Mouse (Mus musculus) kidney, postnatal 0 days (tissue): ENCODE measurements around the gene 1700001C19Rik. TPM values are rescaled to one million over a fixed set of nuclear protein-coding genes. Genes with fewer than 3 reads are reported as not detected.
A peak's percentile ranks its signal among the peaks of the same experiment; 100 is the strongest.

ENCODE experiments used
- ATAC-seq: fragments of 200-750 bp; cut with Nextera tagmentation; replicated peaks from 2 replicates; pipeline ENCODE4 v1.8.0; 2017; ENCODE audit warnings: low read depth, moderate number of reproducible peaks, moderate TSS enrichment, moderate library complexity; ENCODE audit not compliant: low FRiP score
- DNase-seq: peaks from one replicate; pipeline ENCODE4 v3.0.0-alpha.2; 2016; ENCODE audit warnings: low spot score
- H3K27ac ChIP-seq: fragments of 300-500 bp; sonication (generic); 2 replicates; pipeline ENCODE4 v1.5.1; 2014; ENCODE audit warnings: mild to moderate bottlenecking
- H3K27me3 ChIP-seq: fragments of 300-500 bp; sonication (generic); 2 replicates; pipeline ENCODE4 v1.6.1; 2014; ENCODE audit warnings: low read length, mixed read lengths; ENCODE audit not compliant: insufficient read depth
- H3K36me3 ChIP-seq: fragments of 300-500 bp; sonication (generic); 2 replicates; pipeline ENCODE4 v1.6.1; 2014; ENCODE audit warnings: low read length, mixed read lengths; ENCODE audit not compliant: insufficient read depth
- H3K4me1 ChIP-seq: fragments of 300-500 bp; sonication (generic); replicated peaks from 2 replicates; pipeline ENCODE4 v1.6.1; 2014; ENCODE audit warnings: antibody characterized with exemption, low read length, mixed read lengths; ENCODE audit not compliant: insufficient read depth
- H3K4me2 ChIP-seq: fragments of 300-500 bp; sonication (generic); 2 replicates; pipeline ENCODE4 v1.6.1; 2014; ENCODE audit warnings: mild to moderate bottlenecking, low read length, moderate library complexity, mixed read lengths
- H3K4me3 ChIP-seq: fragments of 300-500 bp; sonication (generic); replicated peaks from 2 replicates; pipeline ENCODE4 v1.5.1; 2014; ENCODE audit warnings: low read depth, low read length
- H3K9ac ChIP-seq: fragments of 300-500 bp; sonication (generic); 2 replicates; pipeline ENCODE4 v1.6.1; 2014; ENCODE audit warnings: low read depth, low read length
- H3K9me3 ChIP-seq: fragments of 300-500 bp; sonication (generic); replicated peaks from 2 replicates; pipeline ENCODE4 v1.6.1; 2016; ENCODE audit warnings: low read length, inconsistent platforms, mixed read lengths
- CTCF ChIP-seq: IDR thresholded peaks from 2 replicates; pipeline ENCODE4 v1.5.1; 2016; ENCODE audit warnings: antibody characterized with exemption, low read depth, mild to moderate bottlenecking, moderate library complexity
- WGBS: fragments of 180-500 bp; shearing (Covaris S2); extraction: QIAGEN DNeasy Blood & Tissue Kit; methylation state at CpG from one replicate; pipeline ENCODE4 v1.1.7; 2014; 5-methylcytosine and 5-hydroxymethylcytosine counted together
- polyA plus RNA-seq: library from polyadenylated mRNA; unstranded; fragments of >200 nt; fragmentation: Nextera tagmentation; extraction: Ambion mirVana; gene quantifications from 2 replicates; pipeline ENCODE4 v1.2.1, GENCODE M21; 2015

1700001C19Rik gene
- polyA plus RNA-seq, 1 experiment from 2014 or later, result 0.45 TPM

- DNase-seq (peak; percentile 47), ATAC-seq (no peak; the same call in 1 of the 2 replicates)
- Histone ChIP-seq H3K4me2 (no peak overlapping the region), H3K4me1 (peaks cover 23% of the 10 kb centered on the region), H3K9me3 (no peaks in the 10 kb centered on the region), H3K9ac (no peak overlapping the region), H3K4me3 (no peak overlapping the region), H3K36me3 (no peaks in the 10 kb centered on the region), H3K27me3 (no peaks in the 10 kb centered on the region), H3K27ac (peak overlapping the region; percentile 32)
- no peak for TF ChIP-seq CTCF
- 25% methylated on average over 8 of the region's 8 CpGs for WGBS
Measured at GRCm38 (mm10) chr17:47448523-47449372, 11.6 kb upstream of the 1700001C19Rik start.

- H3K27ac ChIP-seq, result no peak overlapping the region
- H3K4me3 ChIP-seq, result no peak overlapping the region
- H3K4me2 ChIP-seq, result no peak overlapping the region
- no peak for TF ChIP-seq CTCF
- no peak for ATAC-seq
- 88% methylated on average over 11 of the region's 11 CpGs for WGBS
- H3K4me1 ChIP-seq, result peaks cover 23% of the 10 kb centered on the region
- no peak overlapping the region for H3K9ac ChIP-seq
- DNase-seq, result no peak
- H3K9me3 ChIP-seq, result no peaks in the 10 kb centered on the region
- H3K27me3 ChIP-seq, result no peaks in the 10 kb centered on the region
- no peaks in the 10 kb centered on the region for H3K36me3 ChIP-seq
Measured at GRCm38 (mm10) chr17:47446561-47446960, 9.4 kb upstream of the 1700001C19Rik start.

GRCm38 (mm10) chr17:47446025-47446424 lies 8.8 kb upstream of the 1700001C19Rik start:
- peaks cover 23% of the 10 kb centered on the region for H3K4me1 ChIP-seq
- no peak overlapping the region for H3K27ac ChIP-seq
- no peak for DNase-seq
- no peak overlapping the region for H3K4me3 ChIP-seq
- no peak for ATAC-seq
- no peak overlapping the region for H3K4me2 ChIP-seq
- H3K9ac ChIP-seq, result no peak overlapping the region
- WGBS, result 83% methylated on average over 9 of the region's 9 CpGs
- no peaks in the 10 kb centered on the region for H3K9me3 ChIP-seq
- TF ChIP-seq CTCF, result no peak
- H3K36me3 ChIP-seq, result no peaks in the 10 kb centered on the region
- no peaks in the 10 kb centered on the region for H3K27me3 ChIP-seq

- 65% methylated on average over 11 of the region's 11 CpGs for WGBS
- TF ChIP-seq CTCF, result no peak
- peaks cover 22% of the 10 kb centered on the region for H3K4me1 ChIP-seq
- no peak overlapping the region for H3K27ac ChIP-seq
- DNase-seq, result no peak
- H3K9me3 ChIP-seq, result no peaks in the 10 kb centered on the region
- no peak overlapping the region for H3K4me2 ChIP-seq
- no peaks in the 10 kb centered on the region for H3K36me3 ChIP-seq
- ATAC-seq, result no peak
- no peak overlapping the region for H3K9ac ChIP-seq
- no peak overlapping the region for H3K4me3 ChIP-seq
- no peaks in the 10 kb centered on the region for H3K27me3 ChIP-seq
Measured at GRCm38 (mm10) chr17:47445518-47445917, 8.3 kb upstream of the 1700001C19Rik start.

- peaks cover 18% of the 10 kb centered on the region for H3K4me1 ChIP-seq
- DNase-seq (no peak), ATAC-seq (no peak)
- no peak overlapping the region for H3K4me2 ChIP-seq
- H3K4me3 ChIP-seq, result no peak overlapping the region
- TF ChIP-seq CTCF, result no peak
- WGBS, result 56% methylated on average over 6 of the region's 6 CpGs
- H3K36me3 ChIP-seq, result no peaks in the 10 kb centered on the region
- H3K9me3 ChIP-seq, result no peaks in the 10 kb centered on the region
- H3K9ac ChIP-seq, result no peak overlapping the region
- H3K27me3 ChIP-seq, result no peaks in the 10 kb centered on the region
- peak overlapping the region; percentile 27; the same call in 1 of the 2 replicates for H3K27ac ChIP-seq
Measured at GRCm38 (mm10) chr17:47444113-47444512, 6.9 kb upstream of the 1700001C19Rik start.

GRCm38 (mm10) chr17:47442271-47442670 lies 5.1 kb upstream of the 1700001C19Rik start:
- Histone ChIP-seq H3K4me3 (no peak overlapping the region), H3K36me3 (no peaks in the 10 kb centered on the region), H3K27me3 (no peaks in the 10 kb centered on the region), H3K4me1 (peaks cover 10% of the 10 kb centered on the region; the same call in 1 of the 2 replicates), H3K27ac (peak overlapping the region; percentile 39; the same call in 1 of the 2 replicates), H3K4me2 (no peak overlapping the region), H3K9me3 (no peaks in the 10 kb centered on the region), H3K9ac (no peak overlapping the region)
- no peak for TF ChIP-seq CTCF
- no peak for DNase-seq
- 69% methylated on average over 3 of the region's 3 CpGs for WGBS
- no peak for ATAC-seq
